Mouse (Mus musculus) B cell, adult 2 months (primary cell): ENCODE measurements around the gene Arglu1.

Experiments
- DNase-seq, 2 experiments: peaks; one replicate each; pipeline ENCODE4 v3.0.0; 2022

The Arglu1 gene

GRCm38 (mm10) chr8:8658426-8659224 lies 31.7 kb downstream of the Arglu1 start:
- DNase-seq = peak; percentile 51 to 56

DNA sequence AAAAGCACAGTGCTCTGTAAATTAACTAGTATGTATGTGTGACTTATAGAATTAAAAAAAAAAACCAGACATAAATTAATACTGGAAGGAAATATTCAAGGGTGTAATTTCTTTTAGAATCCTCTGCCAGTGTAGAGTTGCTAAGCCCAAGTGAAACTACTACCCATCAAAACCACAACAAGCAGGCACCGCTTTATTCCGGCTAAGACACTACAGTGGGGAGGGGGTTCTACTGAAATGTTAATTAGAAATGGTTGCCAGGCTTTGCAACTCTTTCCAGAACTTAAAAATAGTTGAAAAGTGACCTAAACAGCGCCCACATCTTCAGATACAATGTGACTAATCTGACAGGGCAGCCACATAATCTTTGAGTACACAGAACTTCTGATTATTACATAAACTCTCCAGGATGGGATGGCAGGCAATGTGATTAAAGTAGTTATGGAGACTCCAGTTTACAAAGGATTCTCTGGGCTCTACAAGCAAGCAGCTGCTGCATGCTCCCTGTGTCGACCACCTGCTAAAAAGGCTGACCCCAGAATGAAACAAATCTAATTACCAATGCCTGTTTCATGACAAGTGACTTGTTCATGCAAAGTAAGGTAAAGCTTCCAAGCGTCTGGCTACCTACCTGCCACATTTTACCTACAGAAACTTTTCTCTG lies 32.5 kb downstream of the Arglu1 start:
- DNase-seq = no peak

GRCm38 (mm10) chr8:8656578-8657441 lies 33.5 kb downstream of the Arglu1 start:
- no peak for DNase-seq

DNA sequence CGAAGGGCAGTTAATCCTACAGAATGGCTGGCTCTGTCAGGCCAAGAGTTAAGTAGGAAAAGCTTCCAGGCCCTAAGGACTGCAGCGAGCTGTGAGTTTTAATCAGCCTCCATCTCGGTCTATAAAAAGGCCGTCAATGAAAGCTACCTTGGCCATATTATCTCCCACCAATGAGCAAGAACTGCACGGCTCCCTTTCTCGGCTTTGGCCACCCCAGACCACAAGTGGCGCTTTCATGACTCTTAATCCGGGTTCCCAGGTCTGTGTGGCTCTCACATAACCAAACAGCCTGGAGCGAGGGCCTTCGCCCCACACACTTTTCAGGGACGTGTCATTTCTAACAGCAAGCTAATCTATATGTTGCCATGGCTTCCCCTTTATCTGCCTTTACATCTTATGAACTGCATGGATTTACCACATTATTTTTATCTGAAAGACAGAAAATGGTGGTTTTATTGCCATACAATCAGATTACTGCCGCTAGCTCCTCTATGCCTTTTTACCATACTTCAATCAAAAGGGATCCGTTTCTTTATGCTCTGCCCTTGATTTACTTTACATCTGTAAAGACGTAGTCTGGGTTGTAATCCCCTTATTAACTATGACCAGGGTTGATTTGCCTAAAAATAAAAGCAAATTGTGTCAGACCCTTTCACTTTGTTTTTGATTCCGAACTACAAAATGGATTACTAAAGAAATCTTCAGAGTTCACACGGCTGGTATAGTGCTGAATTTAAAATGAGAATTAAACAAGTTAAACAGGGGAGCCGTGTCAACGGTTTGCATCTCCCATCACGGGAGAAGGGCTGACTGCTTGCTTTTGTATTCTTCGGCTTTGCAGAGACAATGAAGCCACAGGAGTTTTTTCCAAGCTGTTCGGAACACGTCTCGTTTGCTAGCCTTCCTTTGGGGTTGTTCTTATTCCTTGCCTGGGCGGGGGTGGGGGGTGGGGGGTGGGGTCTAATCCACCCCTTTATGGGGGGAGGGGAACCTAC lies 34.7 kb downstream of the Arglu1 start:
- no peak for DNase-seq

- no peak for DNase-seq
Measured at GRCm38 (mm10) chr8:8653906-8654489, 36.3 kb downstream of the Arglu1 start.

- DNase-seq = no peak
Measured at GRCm38 (mm10) chr8:8653343-8653742, 37.0 kb downstream of the Arglu1 start.

- DNase-seq = no peak
Measured at GRCm38 (mm10) chr8:8652388-8652787, 37.9 kb downstream of the Arglu1 start.

DNA sequence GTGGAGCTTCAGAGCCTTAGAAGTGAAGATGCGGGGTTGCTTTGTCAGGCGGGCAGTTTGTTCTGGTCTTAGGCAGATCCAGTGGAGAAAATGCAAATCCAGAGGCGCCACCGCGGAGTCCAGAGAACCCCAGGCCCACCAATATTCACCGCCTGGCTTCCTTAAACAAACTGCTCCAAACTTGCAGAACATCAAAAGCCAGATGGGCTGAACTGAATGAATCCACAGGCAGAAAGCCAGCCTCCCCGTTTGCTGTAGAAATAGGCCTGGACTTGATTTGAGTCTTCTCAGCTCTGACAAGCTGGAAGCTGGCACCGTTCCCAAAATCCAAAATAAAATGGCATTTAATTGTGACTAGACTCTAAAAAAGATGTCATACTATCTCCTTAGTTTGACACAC lies 40.4 kb downstream of the Arglu1 start:
- no peak for DNase-seq

GRCm38 (mm10) chr8:8649536-8649935 lies 40.8 kb downstream of the Arglu1 start:
- no peak for DNase-seq

GRCm38 (mm10) chr8:8648686-8649085 lies 41.6 kb downstream of the Arglu1 start:
- no peak for DNase-seq

- no peak for DNase-seq
Measured at GRCm38 (mm10) chr8:8647824-8648223, 42.5 kb downstream of the Arglu1 start.

GRCm38 (mm10) chr8:8647319-8647718 lies 43.0 kb downstream of the Arglu1 start:
- DNase-seq = no peak

- DNase-seq = no peak
Measured at GRCm38 (mm10) chr8:8644160-8644915, 46.0 kb downstream of the Arglu1 start.

- DNase-seq = no peak
Measured at GRCm38 (mm10) chr8:8640264-8640588, 50.1 kb downstream of the Arglu1 start.

- no peak for DNase-seq
Measured at GRCm38 (mm10) chr8:8639569-8640263, 50.6 kb downstream of the Arglu1 start.

GRCm38 (mm10) chr8:8631394-8631793 lies 58.9 kb downstream of the Arglu1 start:
- no peak for DNase-seq

DNA sequence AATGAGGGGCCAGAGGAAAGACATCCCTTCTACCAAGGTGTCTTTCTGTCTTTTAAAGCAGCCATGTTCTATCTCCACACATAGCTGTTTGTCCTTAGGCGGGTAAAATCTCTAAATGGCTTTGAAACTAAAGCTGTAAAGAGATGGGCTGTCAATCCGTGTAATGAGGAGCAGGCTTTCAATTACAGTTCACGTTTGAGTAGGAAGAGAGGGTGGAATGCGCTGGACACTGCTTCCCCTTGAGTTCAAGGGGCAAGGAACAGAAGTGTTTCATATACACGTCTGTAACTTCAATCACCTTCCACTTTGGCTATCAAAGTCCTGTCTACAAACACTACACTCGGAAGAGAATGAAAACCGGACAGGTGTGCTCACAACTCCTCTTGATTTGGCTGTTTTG lies 66.3 kb downstream of the Arglu1 start:
- DNase-seq = no peak

GRCm38 (mm10) chr8:8623486-8623885 lies 66.8 kb downstream of the Arglu1 start:
- DNase-seq = no peak

- DNase-seq = no peak
Measured at GRCm38 (mm10) chr8:8622476-8622875, 67.8 kb downstream of the Arglu1 start.

DNA sequence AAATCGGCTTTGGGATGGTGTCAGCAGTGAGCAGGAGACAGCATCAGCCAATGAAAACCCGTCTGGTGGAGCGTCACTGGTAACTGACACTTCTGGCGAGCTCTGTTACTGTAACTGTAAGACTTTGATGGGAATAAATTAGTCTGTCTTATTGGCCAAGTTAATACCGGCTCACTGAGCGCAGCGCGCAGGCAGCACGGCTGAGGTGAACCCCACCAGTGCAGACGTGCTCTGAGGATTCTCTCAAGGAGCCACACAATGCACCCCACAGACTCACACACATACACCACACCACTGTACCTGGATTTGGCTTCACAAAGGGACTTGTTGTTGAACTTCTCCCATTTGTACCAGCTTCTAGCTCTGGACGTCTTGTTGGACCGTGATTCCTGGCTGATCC lies 68.3 kb downstream of the Arglu1 start:
- no peak for DNase-seq
